Mouse (Mus musculus) forebrain, embryonic 15.5 days (tissue): Measurements from ENCODE around the gene Chmp3. TPM values are rescaled to one million over a fixed set of nuclear protein-coding genes. Genes with fewer than 3 reads are reported as not detected.

Experiments used
- ATAC-seq: fragments of 200-750 bp; cut with Nextera tagmentation; replicated peaks from 2 replicates; pipeline ENCODE4 v1.8.0; 2017; ENCODE audit warnings: mild to moderate bottlenecking, moderate TSS enrichment, moderate library complexity
- H3K27ac ChIP-seq: fragments of 300-500 bp; sonication (generic); replicated peaks from 2 replicates; pipeline ENCODE4 v1.5.1; 2015; ENCODE audit warnings: mild to moderate bottlenecking, inconsistent platforms
- H3K27me3 ChIP-seq: fragments of 300-500 bp; sonication (generic); 2 replicates; pipeline ENCODE4 v1.6.1; 2015; ENCODE audit warnings: inconsistent platforms
- H3K36me3 ChIP-seq: fragments of 300-500 bp; sonication (generic); 2 replicates; pipeline ENCODE4 v1.6.1; 2015; ENCODE audit warnings: mild to moderate bottlenecking, inconsistent platforms
- H3K4me1 ChIP-seq: fragments of 300-500 bp; sonication (generic); 2 replicates; pipeline ENCODE4 v1.6.1; 2015; ENCODE audit warnings: inconsistent platforms
- H3K4me2 ChIP-seq: fragments of 300-500 bp; sonication (generic); replicated peaks from 2 replicates; pipeline ENCODE4 v1.6.1; 2015; ENCODE audit warnings: mild to moderate bottlenecking, inconsistent platforms
- H3K4me3 ChIP-seq: fragments of 300-500 bp; sonication (generic); 2 replicates; pipeline ENCODE4 v1.5.1; 2015; ENCODE audit warnings: mild to moderate bottlenecking, inconsistent platforms
- H3K9ac ChIP-seq: fragments of 300-500 bp; sonication (generic); replicated peaks from 2 replicates; pipeline ENCODE4 v1.6.1; 2015; ENCODE audit warnings: mild to moderate bottlenecking, inconsistent platforms
- H3K9me3 ChIP-seq: fragments of 300-500 bp; sonication (generic); 2 replicates; pipeline ENCODE4 v1.6.1; 2016; ENCODE audit warnings: inconsistent platforms
- WGBS: fragments of 180-500 bp; shearing (Covaris S2); methylation state at CpG from one replicate; pipeline ENCODE4 v1.1.7; 2015; ENCODE audit warnings: mixed read lengths; 5-methylcytosine and 5-hydroxymethylcytosine counted together
- polyA plus RNA-seq: library from polyadenylated mRNA; unstranded; fragments of >200 nt; fragmentation: Nextera tagmentation; extraction: Ambion mirVana; gene quantifications from 2 replicates; pipeline ENCODE4 v1.2.1, GENCODE M21; 2015

The Chmp3 gene
- polyA plus RNA-seq, 1 experiment from 2014 or later = 65.9 TPM

DNA sequence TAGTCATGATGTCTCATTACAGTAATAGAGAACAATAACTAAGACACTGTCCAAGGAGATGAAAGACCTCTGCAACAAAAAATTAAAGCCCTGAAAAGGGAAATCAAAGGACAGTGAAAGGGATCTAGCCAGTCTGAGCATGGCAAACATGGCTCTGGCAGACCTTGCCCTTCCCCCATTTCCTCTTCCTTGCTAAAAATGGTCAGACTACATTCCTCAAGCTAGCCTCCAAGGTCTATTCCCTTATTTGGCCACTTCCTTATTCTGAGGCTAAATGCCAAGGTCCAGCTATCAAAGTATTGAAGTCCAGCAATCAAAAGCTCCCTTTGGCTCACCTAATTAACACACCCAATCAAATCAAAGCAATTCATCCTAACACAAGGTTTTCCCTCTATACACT, 6.3 kb upstream of the Chmp3 start:
- H3K9me3 ChIP-seq = no peaks in the 10 kb centered on the region
- ATAC-seq = no peak
- no peak overlapping the region for H3K9ac ChIP-seq
- no peaks in the 10 kb centered on the region for H3K36me3 ChIP-seq
- no peak overlapping the region for H3K27ac ChIP-seq
- no peak overlapping the region for H3K4me3 ChIP-seq
- H3K4me1 ChIP-seq = no peaks in the 10 kb centered on the region
- H3K27me3 ChIP-seq = no peaks in the 10 kb centered on the region
- H3K4me2 ChIP-seq = no peak overlapping the region

DNA sequence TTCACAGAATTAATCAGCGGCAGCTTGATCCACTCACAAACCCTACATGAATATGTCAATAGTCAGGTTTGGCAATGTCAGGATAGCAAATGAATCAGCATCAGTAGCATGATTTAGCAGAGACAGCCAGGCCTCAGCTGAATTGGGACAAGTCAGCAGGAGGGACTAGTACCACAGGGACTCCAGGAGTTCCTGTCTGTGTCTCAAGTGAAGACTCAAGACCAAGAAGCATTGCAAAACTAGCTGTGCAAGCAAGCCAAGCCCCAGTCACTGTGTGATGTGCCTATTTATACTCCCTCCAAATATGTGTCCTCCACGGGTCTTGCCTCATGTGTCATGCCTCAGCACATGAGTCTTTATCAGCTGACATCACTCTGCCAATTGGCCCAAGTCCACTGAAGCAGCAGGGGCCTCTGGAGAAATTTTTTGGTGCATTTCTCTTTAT, 11.9 kb downstream of the Chmp3 start:
- no peak overlapping the region for H3K9ac ChIP-seq
- H3K27me3 ChIP-seq = no peaks in the 10 kb centered on the region
- no peak overlapping the region for H3K4me3 ChIP-seq
- no peaks in the 10 kb centered on the region for H3K9me3 ChIP-seq
- H3K27ac ChIP-seq = no peak overlapping the region
- ATAC-seq = no peak
- no peak overlapping the region for H3K4me2 ChIP-seq
- peaks cover 2% of the 10 kb centered on the region; the same call in 1 of the 2 replicates for H3K36me3 ChIP-seq
- no peaks in the 10 kb centered on the region for H3K4me1 ChIP-seq
- 96% methylated on average over 2 of the region's 2 CpGs for WGBS

DNA sequence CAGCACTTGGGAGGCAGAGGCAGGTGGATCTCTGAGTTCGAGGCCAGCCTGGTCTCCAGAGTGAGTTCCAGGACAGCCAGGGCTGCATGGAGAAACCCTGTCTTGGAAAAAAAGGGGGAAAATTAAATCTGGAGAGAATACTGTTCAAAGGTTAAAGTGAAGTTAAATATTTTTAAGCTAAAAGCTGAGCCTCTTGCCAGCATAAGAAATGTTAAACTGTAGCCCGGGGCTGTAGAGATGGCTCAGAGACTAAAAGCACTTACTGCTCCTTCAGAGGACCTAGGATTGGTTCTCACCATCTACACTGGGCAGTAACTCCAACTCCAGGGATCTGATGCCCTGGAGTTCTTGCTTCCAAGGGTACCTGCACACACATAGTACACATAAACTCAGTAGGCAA, 13.2 kb downstream of the Chmp3 start:
- H3K4me2 ChIP-seq = no peak overlapping the region
- WGBS = 88% methylated on average over 2 of the region's 2 CpGs
- no peak for ATAC-seq

DNA sequence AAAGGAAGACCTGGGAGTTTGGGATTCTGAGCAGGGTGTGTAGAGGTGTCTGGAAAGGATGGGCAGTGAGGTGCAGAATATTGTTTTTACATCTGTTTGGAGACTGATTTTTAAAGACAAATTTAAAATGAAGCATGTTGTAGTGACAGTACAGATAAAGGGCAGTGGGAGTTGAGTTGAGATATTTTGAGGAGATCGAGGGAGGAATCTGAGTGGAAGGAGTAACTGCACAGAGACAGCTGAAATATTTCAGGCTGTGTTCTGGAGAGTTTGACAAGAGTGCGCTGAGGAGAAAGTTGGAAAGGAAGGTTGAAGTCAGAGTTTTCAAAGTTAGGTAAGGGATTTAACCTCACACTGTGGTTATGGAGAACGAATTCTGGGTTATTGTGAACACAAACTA, 25.0 kb downstream of the Chmp3 start:
- no peak overlapping the region for H3K27ac ChIP-seq
- 93% methylated on average over 3 of the region's 3 CpGs for WGBS
- no peak for ATAC-seq
- H3K9ac ChIP-seq = no peak overlapping the region
- H3K4me2 ChIP-seq = no peak overlapping the region
- no peak overlapping the region for H3K4me3 ChIP-seq
- H3K4me1 ChIP-seq = no peaks in the 10 kb centered on the region
- peaks cover 9% of the 10 kb centered on the region for H3K36me3 ChIP-seq
- no peaks in the 10 kb centered on the region for H3K9me3 ChIP-seq
- H3K27me3 ChIP-seq = no peaks in the 10 kb centered on the region

More for the DNA sequence above, 13.2 kb downstream of the Chmp3 start:
- no peaks in the 10 kb centered on the region for H3K9me3 ChIP-seq
- no peak overlapping the region for H3K27ac ChIP-seq
- H3K36me3 ChIP-seq = peaks cover 8% of the 10 kb centered on the region
- no peaks in the 10 kb centered on the region for H3K4me1 ChIP-seq
- H3K4me3 ChIP-seq = no peak overlapping the region
- H3K27me3 ChIP-seq = no peaks in the 10 kb centered on the region
- H3K9ac ChIP-seq = no peak overlapping the region

- H3K9me3 ChIP-seq = no peaks in the 10 kb centered on the region
- WGBS = 80% methylated on average over 2 of the region's 2 CpGs
Measured at GRCm38 (mm10) chr6:71569025-71569424, 25.4 kb downstream of the Chmp3 start.

DNA sequence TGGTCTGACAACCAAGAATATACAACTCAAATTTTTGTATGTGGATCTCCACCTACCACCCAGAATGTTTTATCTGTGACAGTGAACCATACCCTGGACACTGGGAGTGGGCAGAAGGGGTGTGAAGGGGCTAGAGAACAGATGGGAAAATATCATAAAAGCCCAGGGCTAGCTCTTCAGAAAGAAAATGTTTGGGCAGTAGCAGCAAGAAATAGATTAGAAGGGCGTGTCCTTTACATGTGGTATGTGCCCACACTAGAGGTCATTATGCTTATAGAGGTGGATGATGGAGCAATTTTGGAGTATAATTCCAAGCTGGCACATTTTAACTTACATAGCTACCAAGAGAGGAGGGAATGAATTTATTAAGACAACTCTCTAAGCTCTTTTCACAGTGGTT, 31.8 kb downstream of the Chmp3 start:
- H3K4me3 ChIP-seq = no peak overlapping the region
- peaks cover 26% of the 10 kb centered on the region for H3K36me3 ChIP-seq
- H3K27me3 ChIP-seq = no peaks in the 10 kb centered on the region
- no peak overlapping the region for H3K27ac ChIP-seq
- H3K4me2 ChIP-seq = no peak overlapping the region
- H3K4me1 ChIP-seq = no peaks in the 10 kb centered on the region
- 100% methylated on average over 1 of the region's 1 CpGs for WGBS
- no peak overlapping the region for H3K9ac ChIP-seq
- no peaks in the 10 kb centered on the region for H3K9me3 ChIP-seq
- no peak for ATAC-seq

More at GRCm38 (mm10) chr6:71569025-71569424, 25.4 kb downstream of the Chmp3 start:
- Histone ChIP-seq H3K4me3 (no peak overlapping the region), H3K27me3 (no peaks in the 10 kb centered on the region), H3K36me3 (peaks cover 12% of the 10 kb centered on the region), H3K27ac (no peak overlapping the region), H3K9ac (no peak overlapping the region), H3K4me2 (no peak overlapping the region), H3K4me1 (no peaks in the 10 kb centered on the region)
- ATAC-seq = no peak

DNA sequence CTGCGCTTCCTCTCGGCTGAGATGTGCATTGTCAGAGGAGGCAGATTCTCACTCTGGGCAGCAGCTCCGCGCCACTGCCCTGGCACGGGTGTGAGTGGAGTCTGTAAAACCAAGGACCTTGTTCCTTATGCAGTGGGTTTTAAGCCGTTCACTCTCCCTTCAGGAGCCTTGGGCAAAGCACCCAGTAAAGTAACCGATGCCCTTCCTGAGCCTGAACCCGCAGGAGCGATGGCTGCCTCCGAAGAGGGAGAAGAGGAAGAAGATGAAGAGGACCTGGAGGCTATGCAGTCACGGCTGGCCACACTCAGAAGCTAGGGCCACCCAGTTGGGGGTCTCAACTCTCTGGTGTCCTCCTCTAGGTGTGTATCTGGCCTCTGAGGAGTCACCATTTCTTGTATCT, 35.9 kb downstream of the Chmp3 start:
- Histone ChIP-seq H3K4me3 (no peak overlapping the region), H3K27me3 (no peaks in the 10 kb centered on the region), H3K27ac (no peak overlapping the region), H3K4me2 (no peak overlapping the region), H3K9me3 (no peaks in the 10 kb centered on the region), H3K36me3 (peaks cover 20% of the 10 kb centered on the region), H3K9ac (no peak overlapping the region), H3K4me1 (no peaks in the 10 kb centered on the region)
- ATAC-seq = no peak
- WGBS = 94% methylated on average over 11 of the region's 11 CpGs

DNA sequence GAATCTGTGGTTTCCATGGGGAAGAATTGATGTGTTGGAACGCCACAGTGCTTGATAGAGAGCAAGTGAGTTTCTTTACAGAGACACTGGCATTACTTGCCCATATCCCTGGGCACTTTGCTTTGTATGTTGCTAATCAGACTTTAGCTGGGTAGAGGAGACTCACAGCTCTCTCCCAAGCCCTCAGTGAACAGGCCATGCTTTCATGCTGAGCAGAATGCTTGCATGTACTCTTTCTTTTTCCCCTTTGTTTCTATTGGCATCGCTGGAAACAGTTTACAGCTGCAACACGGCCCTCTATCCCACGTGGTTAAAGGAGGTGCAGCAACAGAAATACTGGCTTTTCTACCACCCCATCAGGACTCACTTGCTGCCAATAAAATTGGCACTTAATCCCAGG, 39.6 kb downstream of the Chmp3 start:
- Histone ChIP-seq H3K36me3 (peaks cover 34% of the 10 kb centered on the region), H3K9ac (no peak overlapping the region), H3K9me3 (no peaks in the 10 kb centered on the region), H3K27ac (0 out of 2 replicates have a peak overlapping the region, but pooled peaks have one; percentile 23), H3K4me2 (no peak overlapping the region), H3K27me3 (no peaks in the 10 kb centered on the region), H3K4me3 (no peak overlapping the region), H3K4me1 (no peaks in the 10 kb centered on the region)
- 57% methylated on average over 4 of the region's 4 CpGs for WGBS
- no peak for ATAC-seq

GRCm38 (mm10) chr6:71589401-71589800, 45.8 kb downstream of the Chmp3 start:
- Histone ChIP-seq H3K9ac (no peak overlapping the region), H3K36me3 (peaks cover 76% of the 10 kb centered on the region), H3K9me3 (no peaks in the 10 kb centered on the region), H3K4me1 (no peaks in the 10 kb centered on the region), H3K4me3 (no peak overlapping the region), H3K4me2 (no peak overlapping the region), H3K27me3 (no peaks in the 10 kb centered on the region), H3K27ac (no peak overlapping the region)
- ATAC-seq = no peak
- WGBS = 93% methylated on average over 1 of the region's 1 CpGs

GRCm38 (mm10) chr6:71590154-71590553, 46.6 kb downstream of the Chmp3 start:
- Histone ChIP-seq H3K27ac (no peak overlapping the region), H3K9ac (no peak overlapping the region), H3K4me2 (no peak overlapping the region), H3K4me3 (no peak overlapping the region), H3K4me1 (no peaks in the 10 kb centered on the region), H3K9me3 (no peaks in the 10 kb centered on the region), H3K27me3 (no peaks in the 10 kb centered on the region), H3K36me3 (peaks cover 82% of the 10 kb centered on the region)
- 99% methylated on average over 4 of the region's 4 CpGs for WGBS
- no peak for ATAC-seq

GRCm38 (mm10) chr6:71607756-71608155, 64.2 kb downstream of the Chmp3 start:
- 89% methylated on average over 3 of the region's 3 CpGs for WGBS
- ATAC-seq = no peak
- peaks cover 77% of the 10 kb centered on the region for H3K36me3 ChIP-seq
- no peaks in the 10 kb centered on the region for H3K27me3 ChIP-seq
- no peaks in the 10 kb centered on the region for H3K9me3 ChIP-seq
- H3K27ac ChIP-seq = no peak overlapping the region
- H3K4me3 ChIP-seq = no peak overlapping the region
- H3K4me2 ChIP-seq = no peak overlapping the region
- H3K9ac ChIP-seq = no peak overlapping the region
- no peaks in the 10 kb centered on the region for H3K4me1 ChIP-seq

DNA sequence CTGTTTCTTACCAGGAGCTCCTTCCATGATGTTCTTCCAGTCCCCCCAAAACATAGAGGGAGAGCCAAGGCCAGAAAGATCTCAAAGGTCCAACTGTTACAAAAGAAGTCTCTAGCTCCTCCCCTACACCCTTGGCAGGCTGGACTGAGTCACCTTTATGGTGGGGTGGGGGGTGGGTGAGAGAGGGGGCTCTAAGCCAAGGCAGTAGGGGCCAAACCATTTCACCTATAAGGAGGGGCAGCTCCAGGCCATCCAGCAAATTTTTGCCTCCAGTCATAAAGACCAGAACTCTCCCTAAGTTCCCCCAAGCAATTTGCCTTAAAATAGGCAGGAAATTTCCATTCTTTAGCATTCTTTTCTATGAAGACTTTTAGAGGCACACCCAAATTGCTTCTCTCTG, 65.4 kb downstream of the Chmp3 start:
- Histone ChIP-seq H3K36me3 (peaks cover 75% of the 10 kb centered on the region), H3K4me2 (no peak overlapping the region), H3K4me1 (no peaks in the 10 kb centered on the region), H3K9me3 (no peaks in the 10 kb centered on the region), H3K27ac (no peak overlapping the region), H3K27me3 (no peaks in the 10 kb centered on the region), H3K9ac (no peak overlapping the region), H3K4me3 (no peak overlapping the region)
- no peak for ATAC-seq

- no peak overlapping the region for H3K4me2 ChIP-seq
- no peak overlapping the region for H3K27ac ChIP-seq
- H3K4me1 ChIP-seq = no peaks in the 10 kb centered on the region
- WGBS = 93% methylated on average over 7 of the region's 7 CpGs
- ATAC-seq = no peak
- no peaks in the 10 kb centered on the region for H3K27me3 ChIP-seq
- H3K9me3 ChIP-seq = no peaks in the 10 kb centered on the region
- H3K36me3 ChIP-seq = peaks cover 69% of the 10 kb centered on the region
- H3K4me3 ChIP-seq = no peak overlapping the region
- H3K9ac ChIP-seq = no peak overlapping the region
Measured at GRCm38 (mm10) chr6:71609968-71610367, 66.4 kb downstream of the Chmp3 start.
